Mouse (Mus musculus): ENCODE results near the gene Trappc1.

GRCm38 (mm10) chr11:69333922-69334321 lies 10.1 kb downstream of the Trappc1 start:
- TF ChIP-seq CTCF (IDR thresholded peaks at IDR 0.05; ENCODE audit: insufficient read depth, low read length), result 0 out of 2 replicates have a peak, but pooled peaks have one; percentile 6
- TF ChIP-seq POLR2A (IDR thresholded peaks at IDR 0.05; ENCODE audit: borderline replicate concordance, extremely low read depth, low read depth, low read length), result no peak
